Mouse (Mus musculus) lung, embryonic 16.5 days (tissue): ENCODE measurements at regions not wholly inside any gene's neighbourhood (a gene's known extent, or its start where the extent isn't known, plus 50 kb on each side); places are given as distances from the start of the nearest gene placed in this dataset.
"Not testable (repeated sequence)": the region's sequence is repeated elsewhere in the genome, so short reads cannot be mapped to it uniquely, and the experiment has no call there.

ENCODE experiments used
- ATAC-seq: fragments of 200-750 bp; cut with Nextera tagmentation; 2 replicates; pipeline ENCODE4 v1.8.0; 2017; ENCODE audit warnings: low read depth, mild to moderate bottlenecking, moderate library complexity
- H3K27ac ChIP-seq: fragments of 300-500 bp; sonication (generic); 2 replicates; pipeline ENCODE4 v1.5.1; 2014; ENCODE audit warnings: mild to moderate bottlenecking, control low read depth, low read length
- H3K27me3 ChIP-seq: fragments of 300-500 bp; sonication (generic); 2 replicates; pipeline ENCODE4 v1.6.1; 2014; ENCODE audit warnings: low read depth, low read length, mixed read lengths; ENCODE audit not compliant: control insufficient read depth, insufficient read depth
- H3K36me3 ChIP-seq: fragments of 300-500 bp; sonication (generic); 2 replicates; pipeline ENCODE4 v1.6.1; 2014; ENCODE audit warnings: low read length; ENCODE audit not compliant: control insufficient read depth, insufficient read depth
- H3K4me1 ChIP-seq: fragments of 300-500 bp; sonication (generic); replicated peaks from 2 replicates; pipeline ENCODE4 v1.6.1; 2014; ENCODE audit warnings: low read length, mixed read lengths; ENCODE audit not compliant: control insufficient read depth, insufficient read depth
- H3K4me2 ChIP-seq: fragments of 300-500 bp; sonication (generic); 2 replicates; pipeline ENCODE4 v1.6.1; 2014; ENCODE audit warnings: low read depth, low read length, control low read depth
- H3K4me3 ChIP-seq: fragments of 300-500 bp; sonication (generic); 2 replicates; pipeline ENCODE4 v1.5.1; 2014; ENCODE audit warnings: mild to moderate bottlenecking, low read length, control low read depth
- H3K9ac ChIP-seq: fragments of 300-500 bp; sonication (generic); 2 replicates; pipeline ENCODE4 v1.6.1; 2014; ENCODE audit warnings: low read length, control low read depth
- H3K9me3 ChIP-seq: fragments of 300-500 bp; sonication (generic); 2 replicates; pipeline ENCODE4 v1.6.1; 2016; ENCODE audit warnings: low read length; ENCODE audit not compliant: control insufficient read depth
- WGBS: fragments of 180-500 bp; shearing (Covaris S2); extraction: QIAGEN DNeasy Blood & Tissue Kit; methylation state at CpG from one replicate; pipeline ENCODE4 v1.1.7; 2014; 5-methylcytosine and 5-hydroxymethylcytosine counted together

DNA sequence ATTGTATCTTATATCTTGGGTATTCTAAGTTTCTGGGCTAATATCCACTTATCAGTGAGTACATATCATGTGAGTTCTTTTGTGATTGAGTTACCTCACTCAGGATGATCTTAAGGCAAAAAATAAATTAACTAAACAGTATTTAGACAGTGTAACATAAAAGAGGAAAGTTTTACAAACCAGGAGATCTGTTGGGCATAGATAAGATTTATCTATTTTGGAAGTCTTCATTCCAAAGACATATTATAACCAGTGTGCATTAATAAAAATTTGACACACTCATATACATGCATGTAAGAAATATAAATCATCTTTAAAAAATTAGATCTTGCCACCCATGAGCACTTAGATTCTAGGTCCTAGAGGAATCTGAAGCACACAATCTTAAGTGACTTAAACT, 343.9 kb upstream of the Fam174a start:
- no peak for ATAC-seq
- Histone ChIP-seq H3K4me2 (no peak overlapping the region), H3K4me3 (no peak overlapping the region), H3K27ac (no peak overlapping the region), H3K9me3 (no peaks in the 10 kb centered on the region), H3K36me3 (no peaks in the 10 kb centered on the region), H3K27me3 (no peaks in the 10 kb centered on the region), H3K4me1 (no peaks in the 10 kb centered on the region), H3K9ac (no peak overlapping the region)

GRCm38 (mm10) chr1:94970103-94970759, 343.2 kb upstream of the Fam174a start:
- no peaks in the 10 kb centered on the region for H3K4me1 ChIP-seq
- H3K9ac ChIP-seq = no peak overlapping the region
- no peaks in the 10 kb centered on the region for H3K9me3 ChIP-seq
- no peaks in the 10 kb centered on the region for H3K36me3 ChIP-seq
- ATAC-seq = no peak
- H3K27me3 ChIP-seq = no peaks in the 10 kb centered on the region
- WGBS = 36% methylated on average over 3 of the region's 3 CpGs
- no peak overlapping the region for H3K4me2 ChIP-seq
- no peak overlapping the region for H3K4me3 ChIP-seq
- H3K27ac ChIP-seq = no peak overlapping the region

DNA sequence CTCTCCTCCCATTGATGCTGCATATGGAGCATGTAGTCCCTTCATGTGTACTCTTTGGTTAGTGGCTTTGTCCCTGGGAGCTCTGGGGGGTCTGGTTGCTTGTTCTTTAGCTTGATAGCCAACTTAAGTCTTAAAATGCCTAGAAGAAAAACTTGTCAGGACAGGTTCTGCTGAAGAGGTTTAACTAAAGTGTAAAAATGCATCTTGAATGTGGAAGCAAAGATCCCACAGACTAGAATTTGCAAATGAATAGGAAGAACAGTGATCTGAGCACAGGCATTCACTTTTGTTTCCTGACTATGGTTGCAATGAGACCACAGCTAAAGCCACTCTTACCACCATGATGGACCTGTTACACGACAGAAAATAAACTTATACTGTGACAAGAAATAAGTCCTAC, 320.1 kb upstream of the Fam174a start:
- no peaks in the 10 kb centered on the region for H3K27me3 ChIP-seq
- no peak overlapping the region for H3K4me3 ChIP-seq
- no peak for ATAC-seq
- H3K36me3 ChIP-seq = no peaks in the 10 kb centered on the region
- 58% methylated on average over 1 of the region's 1 CpGs for WGBS
- H3K9me3 ChIP-seq = no peaks in the 10 kb centered on the region
- no peak overlapping the region for H3K27ac ChIP-seq
- H3K9ac ChIP-seq = no peak overlapping the region
- no peak overlapping the region for H3K4me2 ChIP-seq
- no peaks in the 10 kb centered on the region for H3K4me1 ChIP-seq

DNA sequence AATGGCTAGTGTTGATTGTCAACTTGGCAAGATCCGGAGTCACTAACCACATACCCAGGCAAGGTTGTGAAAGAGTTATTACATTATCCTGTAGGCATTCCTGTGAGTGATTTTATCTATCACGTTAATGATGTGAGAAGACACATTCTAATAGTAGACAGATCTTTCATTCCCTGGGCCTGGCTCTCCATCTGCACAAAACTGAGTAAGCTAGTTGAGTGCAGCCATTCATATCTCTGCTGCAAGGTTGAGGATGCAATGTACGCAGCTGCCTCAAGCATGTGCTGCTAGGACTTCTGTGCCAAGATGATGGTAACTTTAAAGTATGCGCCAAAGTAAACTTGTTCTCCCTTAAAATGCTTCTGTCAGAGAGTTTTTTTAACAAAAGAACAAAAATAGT, 309.5 kb upstream of the Fam174a start:
- no peaks in the 10 kb centered on the region for H3K4me1 ChIP-seq
- peak; percentile 79 for ATAC-seq
- no peak overlapping the region for H3K9ac ChIP-seq
- H3K36me3 ChIP-seq = no peaks in the 10 kb centered on the region
- H3K4me3 ChIP-seq = no peak overlapping the region
- H3K27ac ChIP-seq = no peak overlapping the region
- 26% methylated on average over 4 of the region's 4 CpGs for WGBS
- no peaks in the 10 kb centered on the region for H3K27me3 ChIP-seq
- no peaks in the 10 kb centered on the region for H3K9me3 ChIP-seq
- no peak overlapping the region for H3K4me2 ChIP-seq

DNA sequence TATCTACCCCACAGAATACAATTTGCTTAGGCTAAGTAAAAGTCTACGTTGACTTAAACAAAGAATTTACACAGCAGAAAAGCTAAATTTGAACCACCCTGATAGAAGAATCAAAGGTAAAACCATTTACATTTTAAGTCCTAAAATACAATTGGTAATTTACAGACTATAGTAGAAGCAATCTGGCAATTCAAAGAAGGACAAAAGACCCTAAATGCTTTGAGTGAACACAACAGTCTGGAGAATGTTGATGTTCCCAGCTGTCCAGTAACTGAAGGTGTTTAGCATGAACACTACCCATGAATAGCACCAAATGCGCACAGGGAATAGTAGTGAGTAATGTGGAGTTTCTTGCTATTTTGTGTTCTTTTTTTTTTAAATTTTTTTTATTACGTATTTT, 282.8 kb upstream of the Fam174a start:
- WGBS = 89% methylated on average over 3 of the region's 3 CpGs
- no peaks in the 10 kb centered on the region for H3K9me3 ChIP-seq
- no peaks in the 10 kb centered on the region for H3K4me1 ChIP-seq
- no peak overlapping the region for H3K4me3 ChIP-seq
- no peak for ATAC-seq
- H3K27ac ChIP-seq = no peak overlapping the region
- no peaks in the 10 kb centered on the region for H3K27me3 ChIP-seq
- H3K4me2 ChIP-seq = no peak overlapping the region
- no peak overlapping the region for H3K9ac ChIP-seq
- H3K36me3 ChIP-seq = no peaks in the 10 kb centered on the region

DNA sequence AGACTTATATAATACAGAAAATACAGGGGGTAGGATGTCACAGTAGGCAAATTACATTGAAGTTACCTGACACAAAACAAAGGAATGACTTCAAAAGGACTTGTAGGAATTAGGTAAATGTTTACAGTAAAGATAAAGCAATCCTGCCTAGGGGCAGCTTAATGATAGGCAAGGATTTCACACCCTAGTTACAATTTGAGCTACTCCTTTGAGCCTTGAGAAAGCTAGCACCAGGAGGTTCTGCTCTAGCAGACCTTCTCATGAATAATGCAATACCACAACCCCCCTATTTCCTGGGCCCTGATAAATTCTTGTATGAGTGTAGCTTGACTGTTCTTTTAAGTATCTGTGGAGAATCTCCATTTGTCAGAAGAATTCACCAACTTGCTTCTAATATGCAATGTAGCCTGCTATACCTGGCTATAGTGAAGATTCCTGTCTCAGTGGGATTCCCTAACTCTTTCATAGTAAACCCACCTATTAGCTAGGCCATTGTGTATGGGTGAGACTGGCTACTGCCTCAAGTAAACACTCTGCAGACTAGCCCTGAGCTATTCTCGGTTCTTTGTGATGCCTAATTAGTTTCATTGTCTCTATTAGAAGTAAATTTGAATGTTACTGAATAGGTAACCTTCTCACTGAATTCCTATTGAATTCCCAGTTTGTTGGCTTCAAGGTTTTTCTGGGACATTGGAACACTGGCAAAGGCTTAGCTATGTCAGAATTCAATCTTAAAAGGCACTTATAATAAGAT, 279.6 kb upstream of the Fam174a start:
- H3K27me3 ChIP-seq, H3K36me3 ChIP-seq, H3K4me2 ChIP-seq, H3K27ac ChIP-seq, ATAC-seq, H3K9ac ChIP-seq, H3K9me3 ChIP-seq, H3K4me1 ChIP-seq, H3K4me3 ChIP-seq: not testable (repeated sequence)
- WGBS = 40% methylated on average over 1 of the region's 1 CpGs

- ATAC-seq = no peak
These were observed 275.0 kb upstream of the Fam174a start for GRCm38 (mm10) chr1:95038411-95038810.

GRCm38 (mm10) chr1:95040332-95040731, 273.1 kb upstream of the Fam174a start:
- ATAC-seq = no peak
- 41% methylated on average over 2 of the region's 2 CpGs for WGBS

More at GRCm38 (mm10) chr1:95038411-95038810, 275.0 kb upstream of the Fam174a start:
- no peak overlapping the region for H3K9ac ChIP-seq
- H3K36me3 ChIP-seq = no peaks in the 10 kb centered on the region
- 82% methylated on average over 2 of the region's 2 CpGs for WGBS
- no peak overlapping the region for H3K4me3 ChIP-seq
- no peaks in the 10 kb centered on the region for H3K4me1 ChIP-seq
- H3K27me3 ChIP-seq = no peaks in the 10 kb centered on the region
- no peak overlapping the region for H3K27ac ChIP-seq
- H3K9me3 ChIP-seq = no peaks in the 10 kb centered on the region
- H3K4me2 ChIP-seq = no peak overlapping the region

GRCm38 (mm10) chr1:95043355-95043754, 270.1 kb upstream of the Fam174a start:
- Histone ChIP-seq H3K27me3 (no peaks in the 10 kb centered on the region), H3K4me2 (no peak overlapping the region), H3K27ac (no peak overlapping the region), H3K36me3 (no peaks in the 10 kb centered on the region), H3K9me3 (no peaks in the 10 kb centered on the region), H3K4me3 (no peak overlapping the region), H3K4me1 (no peaks in the 10 kb centered on the region), H3K9ac (no peak overlapping the region)
- ATAC-seq = no peak

More at GRCm38 (mm10) chr1:95040332-95040731, 273.1 kb upstream of the Fam174a start:
- H3K4me3 ChIP-seq = no peak overlapping the region
- no peaks in the 10 kb centered on the region for H3K36me3 ChIP-seq
- H3K9ac ChIP-seq = no peak overlapping the region
- H3K27me3 ChIP-seq = no peaks in the 10 kb centered on the region
- H3K9me3 ChIP-seq = no peaks in the 10 kb centered on the region
- H3K4me1 ChIP-seq = no peaks in the 10 kb centered on the region
- no peak overlapping the region for H3K4me2 ChIP-seq
- no peak overlapping the region for H3K27ac ChIP-seq
